Mouse (Mus musculus) midbrain, embryonic 16.5 days (tissue): Measurements from ENCODE around the gene Tpra1. TPM values are rescaled to one million over a fixed set of nuclear protein-coding genes. Genes with fewer than 3 reads are reported as not detected.
A peak's percentile ranks its signal among the peaks of the same experiment; 100 is the strongest.

ENCODE experiments used
- ATAC-seq: fragments of 200-750 bp; cut with Nextera tagmentation; 2 replicates; pipeline ENCODE4 v1.8.0; 2017; ENCODE audit warnings: moderate TSS enrichment
- H3K27ac ChIP-seq: fragments of 300-500 bp; sonication (generic); 2 replicates; pipeline ENCODE4 v1.5.1; 2014; ENCODE audit warnings: mild to moderate bottlenecking, low read length, mixed read lengths
- H3K27me3 ChIP-seq: fragments of 300-500 bp; sonication (generic); 2 replicates; pipeline ENCODE4 v1.6.1; 2014; ENCODE audit warnings: low read depth, low read length, mixed read lengths; ENCODE audit not compliant: control insufficient read depth, insufficient read depth
- H3K36me3 ChIP-seq: fragments of 300-500 bp; sonication (generic); 2 replicates; pipeline ENCODE4 v1.6.1; 2014; ENCODE audit warnings: mild to moderate bottlenecking, low read length, moderate library complexity, mixed read lengths; ENCODE audit not compliant: control insufficient read depth, insufficient read depth
- H3K4me1 ChIP-seq: fragments of 300-500 bp; sonication (generic); 2 replicates; pipeline ENCODE4 v1.6.1; 2014; ENCODE audit warnings: mild to moderate bottlenecking, low read length, mixed read lengths; ENCODE audit not compliant: control insufficient read depth, insufficient read depth
- H3K4me2 ChIP-seq: fragments of 300-500 bp; sonication (generic); 2 replicates; pipeline ENCODE4 v1.6.1; 2014; ENCODE audit warnings: mild to moderate bottlenecking, low read length, mixed read lengths
- H3K4me3 ChIP-seq: fragments of 300-500 bp; sonication (generic); 2 replicates; pipeline ENCODE4 v1.5.1; 2014; ENCODE audit warnings: low read depth, mild to moderate bottlenecking, low read length, moderate library complexity, mixed read lengths
- H3K9ac ChIP-seq: fragments of 300-500 bp; sonication (generic); 2 replicates; pipeline ENCODE4 v1.6.1; 2014; ENCODE audit warnings: low read depth, low read length, mixed read lengths
- H3K9me3 ChIP-seq: fragments of 300-500 bp; sonication (generic); replicated peaks from 2 replicates; pipeline ENCODE4 v1.6.1; 2014; ENCODE audit warnings: mild to moderate bottlenecking, low read length, mixed read lengths; ENCODE audit not compliant: control insufficient read depth, poor library complexity, severe bottlenecking
- WGBS: fragments of 180-500 bp; shearing (Covaris S2); extraction: QIAGEN DNeasy Blood & Tissue Kit; methylation state at CpG from one replicate; pipeline ENCODE4 v1.1.7; 2014; 5-methylcytosine and 5-hydroxymethylcytosine counted together
- polyA plus RNA-seq: library from polyadenylated mRNA; unstranded; fragments of >200 nt; fragmentation: Nextera tagmentation; extraction: Ambion mirVana; gene quantifications from 2 replicates; pipeline ENCODE4 v1.2.1, GENCODE M21; 2015

Tpra1 gene
- polyA plus RNA-seq, 1 experiment from 2014 or later, result 99.6 TPM

DNA sequence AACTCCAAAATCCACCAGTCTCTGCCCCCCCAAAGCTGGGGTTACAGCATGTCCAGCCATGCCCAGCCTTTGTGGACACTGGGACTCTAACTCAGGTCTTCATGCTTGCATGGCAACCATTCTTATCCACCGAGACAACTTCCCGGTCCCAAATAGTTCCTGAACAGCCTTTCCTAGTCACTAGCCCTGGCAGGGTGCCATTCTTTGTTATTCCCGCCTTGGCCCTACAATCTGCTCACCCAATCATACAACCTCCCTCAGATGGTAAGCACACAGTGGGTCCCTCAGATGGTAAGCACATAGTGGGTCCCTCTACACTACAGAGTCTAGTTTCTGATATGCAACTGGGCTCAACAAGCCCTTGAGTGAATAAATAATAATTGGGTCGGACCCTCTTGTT is 31.5 kb upstream of the Tpra1 start:
- WGBS, result 42% methylated on average over 4 of the region's 4 CpGs

DNA sequence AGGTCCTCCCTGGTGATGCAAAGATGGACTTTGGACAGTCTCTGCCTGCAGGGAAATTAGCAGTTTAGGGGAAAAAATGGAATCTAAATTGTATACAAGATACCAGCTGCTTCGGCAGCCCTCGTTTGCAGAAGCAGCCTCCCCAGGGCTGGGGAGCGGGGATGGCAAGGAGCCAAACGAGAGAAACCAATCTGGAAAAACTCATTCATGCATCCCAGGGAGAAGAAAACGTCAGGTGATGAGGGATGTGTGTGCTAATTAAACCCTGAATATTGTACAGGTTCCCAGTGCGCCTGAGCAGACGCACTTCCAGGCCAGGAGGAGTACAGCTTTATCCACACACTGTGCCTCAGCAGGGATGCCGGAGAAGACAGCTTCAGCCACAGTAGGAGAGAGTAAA is 30.5 kb upstream of the Tpra1 start:
- Histone ChIP-seq H3K9me3 (no peaks in the 10 kb centered on the region), H3K4me1 (peaks cover 40% of the 10 kb centered on the region), H3K27ac (peak overlapping the region; percentile 55), H3K27me3 (no peaks in the 10 kb centered on the region), H3K4me2 (peak overlapping the region; percentile 78), H3K4me3 (no peak overlapping the region), H3K9ac (no peak overlapping the region), H3K36me3 (no peaks in the 10 kb centered on the region)
- no peak for ATAC-seq
- WGBS, result 21% methylated on average over 8 of the region's 8 CpGs

More for the DNA sequence above, 31.5 kb upstream of the Tpra1 start:
- peaks cover 40% of the 10 kb centered on the region for H3K4me1 ChIP-seq
- no peaks in the 10 kb centered on the region for H3K9me3 ChIP-seq
- H3K4me2 ChIP-seq, result peak overlapping the region; percentile 78; the same call in 1 of the 2 replicates
- ATAC-seq, result no peak
- no peak overlapping the region for H3K4me3 ChIP-seq
- no peak overlapping the region for H3K9ac ChIP-seq
- H3K27ac ChIP-seq, result peak overlapping the region; percentile 1; the same call in 1 of the 2 replicates
- H3K27me3 ChIP-seq, result no peaks in the 10 kb centered on the region
- no peaks in the 10 kb centered on the region for H3K36me3 ChIP-seq

DNA sequence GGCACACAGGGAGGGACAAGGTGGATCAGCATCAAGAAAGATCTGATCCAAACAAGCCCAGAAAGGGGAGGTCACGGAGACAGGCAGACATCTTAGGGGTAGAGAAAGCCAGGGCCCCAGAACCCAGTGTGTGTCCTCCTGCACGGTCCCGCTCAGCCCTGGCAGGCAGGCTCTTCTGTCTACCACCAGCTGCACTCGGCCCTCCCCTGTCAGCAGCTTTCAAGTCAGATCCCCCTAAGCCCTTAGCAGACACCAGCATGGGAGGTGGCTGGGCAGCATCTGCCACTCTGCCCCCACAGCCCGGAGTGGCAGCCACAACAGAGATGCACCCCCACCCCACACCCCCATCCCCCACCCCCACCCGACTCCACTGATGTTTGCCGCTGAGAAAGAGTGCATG is 29.2 kb upstream of the Tpra1 start:
- Histone ChIP-seq H3K27ac (peak overlapping the region; percentile 98), H3K4me3 (peak overlapping the region; percentile 96), H3K36me3 (no peaks in the 10 kb centered on the region), H3K9me3 (no peaks in the 10 kb centered on the region), H3K4me1 (peaks cover 40% of the 10 kb centered on the region), H3K27me3 (no peaks in the 10 kb centered on the region), H3K9ac (peak overlapping the region; percentile 99), H3K4me2 (peak overlapping the region; percentile 78)
- peak; percentile 19; the same call in 1 of the 2 replicates for ATAC-seq
- WGBS, result 14% methylated on average over 7 of the region's 7 CpGs

DNA sequence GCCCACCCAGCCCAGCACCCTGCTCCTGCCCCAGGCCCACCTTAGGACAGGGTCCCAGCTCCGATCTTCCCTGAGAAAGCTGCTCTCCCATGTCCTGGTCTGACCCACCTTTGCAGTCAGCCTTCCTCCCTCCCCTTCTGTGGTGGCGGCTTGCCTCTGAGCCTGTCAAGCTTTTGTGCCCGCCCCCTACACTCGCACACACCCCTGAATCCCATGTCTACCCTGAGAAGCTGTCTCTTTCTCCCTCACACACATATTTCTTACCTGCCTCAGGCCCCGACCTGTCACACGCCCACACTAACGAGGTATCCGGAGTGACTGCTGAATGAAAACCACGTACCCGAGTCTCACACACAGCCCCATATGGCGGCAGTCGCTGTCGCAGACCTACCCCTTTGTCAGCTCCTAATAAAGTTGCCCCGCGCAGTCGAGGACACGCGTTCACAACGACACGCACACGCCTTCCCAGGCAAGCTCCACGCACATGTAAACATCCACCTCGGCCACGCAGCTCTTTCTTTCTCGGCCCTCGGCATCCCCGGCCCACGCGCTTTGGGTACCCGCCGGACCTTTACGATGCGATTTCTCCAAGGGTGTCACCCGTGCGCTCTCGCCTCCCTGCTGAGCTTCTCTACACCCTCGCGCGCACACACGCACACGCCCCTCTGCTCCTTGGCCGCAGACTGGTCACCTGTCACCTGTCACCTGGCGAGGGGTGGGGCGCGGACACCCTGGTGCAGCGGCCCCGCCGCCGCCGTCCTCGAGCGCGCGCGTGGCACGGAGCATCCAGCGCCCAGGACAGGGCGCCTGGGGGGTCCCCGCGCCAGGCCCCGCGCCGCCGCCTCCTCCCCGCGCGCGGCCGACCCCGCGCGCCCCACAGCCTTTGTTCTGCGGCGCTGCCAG is 27.8 kb upstream of the Tpra1 start:
- peaks cover 40% of the 10 kb centered on the region for H3K4me1 ChIP-seq
- peak; percentile 72 for ATAC-seq
- H3K4me3 ChIP-seq, result peak overlapping the region; percentile 96
- H3K27ac ChIP-seq, result peak overlapping the region; percentile 98
- peak overlapping the region; percentile 78 for H3K4me2 ChIP-seq
- H3K9ac ChIP-seq, result peak overlapping the region; percentile 99
- no peaks in the 10 kb centered on the region for H3K9me3 ChIP-seq
- H3K36me3 ChIP-seq, result no peaks in the 10 kb centered on the region
- H3K27me3 ChIP-seq, result no peaks in the 10 kb centered on the region
- 1% methylated on average over 44 of the region's 74 CpGs for WGBS

DNA sequence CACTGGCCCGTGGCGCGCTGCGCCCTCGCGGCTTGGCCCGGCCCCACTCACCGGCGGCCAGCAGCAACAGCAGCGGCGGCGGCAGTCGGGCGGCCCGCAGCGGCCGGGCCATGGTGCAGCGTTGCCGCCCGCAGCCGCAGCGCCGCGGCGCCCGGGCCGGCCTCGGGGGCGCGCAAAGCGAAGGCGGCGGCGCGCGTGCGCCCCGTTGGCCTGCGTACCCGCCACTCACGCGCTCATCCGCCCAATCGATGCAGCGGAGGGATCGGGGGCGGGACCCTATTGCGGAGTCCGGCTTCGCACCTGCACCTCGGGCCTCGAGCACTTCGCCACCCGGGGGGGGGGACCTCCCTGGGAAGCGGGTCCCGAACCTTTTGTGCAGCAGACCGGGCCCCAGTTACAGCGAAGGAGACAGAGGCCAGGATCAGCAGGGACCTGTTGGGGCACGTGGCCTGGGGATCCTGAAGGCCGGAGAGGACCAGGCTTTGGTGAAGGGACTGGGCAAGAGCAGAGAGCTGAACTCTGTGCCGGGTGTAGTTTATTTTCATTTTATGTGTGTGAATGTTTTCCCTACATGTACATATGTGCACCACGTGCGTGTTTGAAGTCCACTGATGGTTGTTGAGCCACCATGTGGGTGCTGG is 27.1 kb upstream of the Tpra1 start, which contains the start of gene Podxl2:
Gene Podxl2, minus strand, starts transcription at position 177 of the 641 bp plus-strand sequence.
- ATAC-seq, result peak; percentile 70
- Histone ChIP-seq H3K36me3 (no peaks in the 10 kb centered on the region), H3K4me1 (peaks cover 34% of the 10 kb centered on the region), H3K4me2 (peak within 1 kb of the TSS; percentile 78), H3K4me3 (peak within 1 kb of the TSS; percentile 96), H3K9ac (peak within 1 kb of the TSS; percentile 99), H3K27ac (peak within 1 kb of the TSS; percentile 98), H3K27me3 (no peaks in the 10 kb centered on the region), H3K9me3 (no peaks in the 10 kb centered on the region)
- WGBS, result 8% methylated on average over 34 of the region's 63 CpGs

DNA sequence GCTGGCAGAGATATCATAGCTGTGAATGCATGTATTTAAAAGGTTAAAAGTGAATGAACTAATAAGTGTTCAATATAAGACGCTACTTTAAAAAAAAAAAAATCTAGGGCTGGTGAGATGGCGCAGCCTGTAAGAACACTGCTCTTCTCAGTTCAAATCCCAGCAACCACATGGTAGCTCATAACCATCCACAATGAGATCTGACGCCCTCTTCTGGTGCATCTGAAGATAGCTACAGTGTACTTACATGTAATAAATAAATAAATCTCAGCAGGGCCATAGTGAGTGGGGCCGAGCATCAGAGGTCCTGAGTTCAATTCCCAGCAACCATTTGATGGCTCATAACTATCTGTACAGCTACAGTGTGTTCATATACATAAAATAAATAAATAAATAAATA is 22.6 kb upstream of the Tpra1 start:
- no peak for ATAC-seq
- Histone ChIP-seq H3K27me3 (no peaks in the 10 kb centered on the region), H3K4me1 (no peaks in the 10 kb centered on the region), H3K27ac (no peak overlapping the region), H3K36me3 (no peaks in the 10 kb centered on the region), H3K4me2 (no peak overlapping the region), H3K9me3 (no peaks in the 10 kb centered on the region), H3K9ac (no peak overlapping the region), H3K4me3 (no peak overlapping the region)
- 74% methylated on average over 4 of the region's 4 CpGs for WGBS

DNA sequence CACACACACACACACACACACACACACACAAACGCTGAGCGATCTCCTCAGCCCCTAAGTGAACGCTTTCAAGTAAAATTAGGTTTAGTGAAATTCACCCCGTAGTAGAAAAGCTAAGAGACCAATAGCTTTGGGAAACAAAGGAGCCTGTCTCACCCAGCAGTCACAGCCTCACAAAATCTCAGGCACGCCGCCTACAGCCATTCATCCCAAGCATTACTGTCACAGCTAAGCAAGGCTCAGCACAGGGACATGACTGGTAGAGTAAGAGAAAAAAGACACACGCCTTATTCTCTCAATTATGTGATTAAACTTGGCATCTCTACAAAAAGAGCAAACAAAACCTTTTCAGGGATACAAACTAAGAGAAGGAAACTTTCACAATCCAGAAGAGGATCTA is 20.7 kb upstream of the Tpra1 start:
- 44% methylated on average over 7 of the region's 7 CpGs for WGBS
- H3K27ac ChIP-seq, result no peak overlapping the region
- H3K4me1 ChIP-seq, result no peaks in the 10 kb centered on the region
- no peak overlapping the region for H3K4me3 ChIP-seq
- no peak for ATAC-seq
- no peaks in the 10 kb centered on the region for H3K9me3 ChIP-seq
- no peak overlapping the region for H3K9ac ChIP-seq
- no peaks in the 10 kb centered on the region for H3K36me3 ChIP-seq
- H3K27me3 ChIP-seq, result no peaks in the 10 kb centered on the region
- H3K4me2 ChIP-seq, result no peak overlapping the region

DNA sequence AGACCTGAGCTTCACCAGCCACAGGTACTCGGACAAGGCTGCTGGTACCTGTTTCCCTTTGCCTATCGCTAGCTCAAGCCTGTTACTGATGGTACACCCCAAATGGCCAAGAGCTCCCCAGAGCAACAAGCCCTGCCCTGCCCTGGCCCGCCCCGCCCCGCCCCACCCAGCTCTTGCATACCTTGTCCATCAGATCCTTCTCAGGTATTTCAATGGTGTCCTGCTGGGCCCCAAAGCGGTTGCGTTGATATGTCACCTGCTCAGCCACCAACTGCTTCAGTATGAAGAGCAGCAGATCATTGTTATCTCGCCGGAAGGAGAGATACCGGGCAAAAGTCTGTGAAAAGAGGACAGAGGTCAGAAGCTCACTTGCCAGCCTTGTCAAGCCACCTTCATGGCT is 17.9 kb upstream of the Tpra1 start:
- no peak for ATAC-seq
- Histone ChIP-seq H3K9me3 (no peaks in the 10 kb centered on the region), H3K4me1 (no peaks in the 10 kb centered on the region), H3K36me3 (peaks cover 4% of the 10 kb centered on the region), H3K9ac (no peak overlapping the region), H3K4me3 (no peak overlapping the region), H3K27ac (no peak overlapping the region), H3K4me2 (no peak overlapping the region), H3K27me3 (no peaks in the 10 kb centered on the region)
- WGBS, result over 99% methylated on average over 10 of the region's 10 CpGs

DNA sequence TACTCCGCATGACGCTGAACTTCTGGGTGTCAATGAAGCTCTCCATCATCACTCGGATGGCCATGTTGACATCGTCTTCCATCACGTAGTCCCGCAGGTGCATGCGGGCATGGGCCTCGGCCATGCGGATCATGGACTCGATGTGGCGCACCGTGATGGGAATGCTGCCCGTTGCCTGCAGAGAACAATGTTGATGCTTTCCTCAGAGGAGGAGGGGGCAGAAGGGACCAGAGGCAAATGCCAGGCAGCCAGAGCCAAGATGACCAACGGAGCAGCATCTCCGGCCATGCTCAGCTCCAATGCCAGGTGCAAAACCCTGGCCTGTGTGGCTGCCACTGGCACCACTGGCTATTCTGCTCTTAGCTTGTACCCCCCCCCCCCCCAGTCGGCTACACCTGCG is 17.4 kb upstream of the Tpra1 start:
- Histone ChIP-seq H3K4me1 (no peaks in the 10 kb centered on the region), H3K27me3 (no peaks in the 10 kb centered on the region), H3K36me3 (peaks cover 9% of the 10 kb centered on the region), H3K4me2 (no peak overlapping the region), H3K9me3 (no peaks in the 10 kb centered on the region), H3K4me3 (no peak overlapping the region), H3K9ac (no peak overlapping the region), H3K27ac (no peak overlapping the region)
- ATAC-seq, result no peak
- 97% methylated on average over 17 of the region's 17 CpGs for WGBS
